Mouse (Mus musculus): ENCODE data around the gene Chst11. TPM values are rescaled to one million over a fixed set of nuclear protein-coding genes. Genes with fewer than 3 reads are reported as not detected.

Gene Chst11
- polyA plus RNA-seq (2015; fragmentation: Nextera tagmentation; extraction: Ambion mirVana), result 2.0 and 2.1 TPM in 2 replicates

GRCm38 (mm10) chr10:82984950-82985699, at the start of gene Chst11:
TSS of gene Chst11 (plus strand) at chr10:82985498.
- peak within 1 kb of the TSS; percentile 98 for H3K4me2 ChIP-seq
- H3K9me3 ChIP-seq (replicated peaks), result no peaks in the 10 kb centered on the region
- peak within 1 kb of the TSS; percentile 87 for H3K27ac ChIP-seq
- peaks cover 33% of the 10 kb centered on the region for H3K4me1 ChIP-seq (replicated peaks)
- peak within 1 kb of the TSS; percentile 88 for H3K4me3 ChIP-seq
- under 1% methylated on average over 63 of the region's 67 CpGs for WGBS
- peak; percentile 93 for ATAC-seq (replicated peaks; ENCODE audit: insufficient number of reproducible peaks, insufficient read depth, low FRiP score, low read depth)
- H3K27me3 ChIP-seq, result peaks cover 29% of the 10 kb centered on the region
- H3K36me3 ChIP-seq, result no peaks in the 10 kb centered on the region
- H3K9ac ChIP-seq, result peak within 1 kb of the TSS; percentile 81

GRCm38 (mm10) chr10:82935774-82936173, 49.5 kb upstream of the Chst11 start:
- Histone ChIP-seq H3K27me3 (no peaks in the 10 kb centered on the region), H3K9me3 (replicated peaks) (no peaks in the 10 kb centered on the region), H3K4me3 (no peak overlapping the region), H3K9ac (no peak overlapping the region), H3K4me2 (no peak overlapping the region), H3K4me1 (replicated peaks) (no peaks in the 10 kb centered on the region), H3K36me3 (no peaks in the 10 kb centered on the region), H3K27ac (no peak overlapping the region)
- WGBS, result 77% methylated on average over 6 of the region's 6 CpGs
- ATAC-seq (replicated peaks; ENCODE audit: insufficient number of reproducible peaks, insufficient read depth, low FRiP score, low read depth), result no peak

- 63% methylated on average over 4 of the region's 4 CpGs for WGBS
- Histone ChIP-seq H3K4me3 (no peak overlapping the region), H3K4me1 (replicated peaks) (no peaks in the 10 kb centered on the region), H3K9ac (no peak overlapping the region), H3K36me3 (no peaks in the 10 kb centered on the region), H3K4me2 (no peak overlapping the region), H3K27me3 (no peaks in the 10 kb centered on the region), H3K9me3 (replicated peaks) (no peaks in the 10 kb centered on the region), H3K27ac (no peak overlapping the region)
- no peak for ATAC-seq (replicated peaks; ENCODE audit: insufficient number of reproducible peaks, insufficient read depth, low FRiP score, low read depth)
These were observed 31.9 kb upstream of the Chst11 start for GRCm38 (mm10) chr10:82953415-82953814.

- ATAC-seq (replicated peaks; ENCODE audit: insufficient number of reproducible peaks, insufficient read depth, low FRiP score, low read depth), result no peak
- Histone ChIP-seq H3K4me3 (no peak overlapping the region), H3K4me2 (no peak overlapping the region), H3K9ac (no peak overlapping the region), H3K27ac (no peak overlapping the region), H3K36me3 (no peaks in the 10 kb centered on the region), H3K4me1 (replicated peaks) (no peaks in the 10 kb centered on the region), H3K9me3 (replicated peaks) (no peaks in the 10 kb centered on the region), H3K27me3 (no peaks in the 10 kb centered on the region)
- 91% methylated on average over 18 of the region's 18 CpGs for WGBS
These were observed 30.2 kb upstream of the Chst11 start for GRCm38 (mm10) chr10:82955117-82955516.

GRCm38 (mm10) chr10:82958218-82958761, 27.0 kb upstream of the Chst11 start:
- no peak overlapping the region for H3K4me2 ChIP-seq
- no peak overlapping the region for H3K9ac ChIP-seq
- 58% methylated on average over 5 of the region's 5 CpGs for WGBS
- no peak overlapping the region for H3K4me3 ChIP-seq
- H3K4me1 ChIP-seq (replicated peaks), result no peaks in the 10 kb centered on the region
- no peaks in the 10 kb centered on the region for H3K36me3 ChIP-seq
- no peak overlapping the region for H3K27ac ChIP-seq
- H3K27me3 ChIP-seq, result no peaks in the 10 kb centered on the region
- no peak for ATAC-seq (replicated peaks; ENCODE audit: insufficient number of reproducible peaks, insufficient read depth, low FRiP score, low read depth)
- no peaks in the 10 kb centered on the region for H3K9me3 ChIP-seq (replicated peaks)

GRCm38 (mm10) chr10:82959316-82959715, 26.0 kb upstream of the Chst11 start:
- Histone ChIP-seq H3K9me3 (replicated peaks) (no peaks in the 10 kb centered on the region), H3K27ac (no peak overlapping the region), H3K27me3 (no peaks in the 10 kb centered on the region), H3K9ac (no peak overlapping the region), H3K4me3 (no peak overlapping the region), H3K4me2 (no peak overlapping the region), H3K4me1 (replicated peaks) (no peaks in the 10 kb centered on the region), H3K36me3 (no peaks in the 10 kb centered on the region)
- ATAC-seq (replicated peaks; ENCODE audit: insufficient number of reproducible peaks, insufficient read depth, low FRiP score, low read depth), result no peak

- no peak for ATAC-seq (replicated peaks; ENCODE audit: insufficient number of reproducible peaks, insufficient read depth, low FRiP score, low read depth)
- H3K4me1 ChIP-seq (replicated peaks), result no peaks in the 10 kb centered on the region
- H3K4me3 ChIP-seq, result no peak overlapping the region
- H3K27ac ChIP-seq, result no peak overlapping the region
- no peaks in the 10 kb centered on the region for H3K9me3 ChIP-seq (replicated peaks)
- WGBS, result 53% methylated on average over 7 of the region's 7 CpGs
- no peak overlapping the region for H3K9ac ChIP-seq
- H3K4me2 ChIP-seq, result no peak overlapping the region
- no peaks in the 10 kb centered on the region for H3K36me3 ChIP-seq
- H3K27me3 ChIP-seq, result no peaks in the 10 kb centered on the region
These were observed 24.0 kb upstream of the Chst11 start for GRCm38 (mm10) chr10:82961302-82961701.

GRCm38 (mm10) chr10:82962018-82962417, 23.3 kb upstream of the Chst11 start:
- Histone ChIP-seq H3K4me2 (no peak overlapping the region), H3K27ac (no peak overlapping the region), H3K36me3 (no peaks in the 10 kb centered on the region), H3K9ac (no peak overlapping the region), H3K9me3 (replicated peaks) (no peaks in the 10 kb centered on the region), H3K4me1 (replicated peaks) (no peaks in the 10 kb centered on the region), H3K27me3 (no peaks in the 10 kb centered on the region), H3K4me3 (no peak overlapping the region)
- no peak for ATAC-seq (replicated peaks; ENCODE audit: insufficient number of reproducible peaks, insufficient read depth, low FRiP score, low read depth)
- 84% methylated on average over 4 of the region's 4 CpGs for WGBS

- no peaks in the 10 kb centered on the region for H3K9me3 ChIP-seq (replicated peaks)
- no peak overlapping the region for H3K4me3 ChIP-seq
- H3K27me3 ChIP-seq, result no peaks in the 10 kb centered on the region
- H3K36me3 ChIP-seq, result no peaks in the 10 kb centered on the region
- no peak for ATAC-seq (replicated peaks; ENCODE audit: insufficient number of reproducible peaks, insufficient read depth, low FRiP score, low read depth)
- WGBS, result 72% methylated on average over 6 of the region's 6 CpGs
- H3K27ac ChIP-seq, result no peak overlapping the region
- no peaks in the 10 kb centered on the region for H3K4me1 ChIP-seq (replicated peaks)
- no peak overlapping the region for H3K9ac ChIP-seq
- H3K4me2 ChIP-seq, result no peak overlapping the region
These were observed 22.8 kb upstream of the Chst11 start for GRCm38 (mm10) chr10:82962472-82963020.

GRCm38 (mm10) chr10:82964491-82964890, 20.8 kb upstream of the Chst11 start:
- Histone ChIP-seq H3K4me1 (replicated peaks) (peaks cover 2% of the 10 kb centered on the region), H3K4me3 (no peak overlapping the region), H3K4me2 (no peak overlapping the region), H3K27me3 (no peaks in the 10 kb centered on the region), H3K9me3 (replicated peaks) (no peaks in the 10 kb centered on the region), H3K27ac (no peak overlapping the region), H3K9ac (no peak overlapping the region), H3K36me3 (no peaks in the 10 kb centered on the region)
- 75% methylated on average over 7 of the region's 7 CpGs for WGBS
- ATAC-seq (replicated peaks; ENCODE audit: insufficient number of reproducible peaks, insufficient read depth, low FRiP score, low read depth), result no peak

- H3K9me3 ChIP-seq (replicated peaks), result no peaks in the 10 kb centered on the region
- ATAC-seq (replicated peaks; ENCODE audit: insufficient number of reproducible peaks, insufficient read depth, low FRiP score, low read depth), result no peak
- no peaks in the 10 kb centered on the region for H3K36me3 ChIP-seq
- H3K27ac ChIP-seq, result no peak overlapping the region
- H3K4me1 ChIP-seq (replicated peaks), result peaks cover 15% of the 10 kb centered on the region
- no peak overlapping the region for H3K9ac ChIP-seq
- H3K27me3 ChIP-seq, result no peaks in the 10 kb centered on the region
- 69% methylated on average over 7 of the region's 7 CpGs for WGBS
- H3K4me2 ChIP-seq, result no peak overlapping the region
- H3K4me3 ChIP-seq, result no peak overlapping the region
These were observed 18.6 kb upstream of the Chst11 start for GRCm38 (mm10) chr10:82966672-82967071.

GRCm38 (mm10) chr10:82969612-82970011, 15.7 kb upstream of the Chst11 start:
- no peak overlapping the region for H3K27ac ChIP-seq
- no peaks in the 10 kb centered on the region for H3K9me3 ChIP-seq (replicated peaks)
- no peak overlapping the region for H3K4me3 ChIP-seq
- no peak for ATAC-seq (replicated peaks; ENCODE audit: insufficient number of reproducible peaks, insufficient read depth, low FRiP score, low read depth)
- WGBS, result 64% methylated on average over 5 of the region's 5 CpGs
- no peaks in the 10 kb centered on the region for H3K36me3 ChIP-seq
- no peak overlapping the region for H3K4me2 ChIP-seq
- H3K4me1 ChIP-seq (replicated peaks), result peaks cover 19% of the 10 kb centered on the region
- H3K9ac ChIP-seq, result no peak overlapping the region
- H3K27me3 ChIP-seq, result no peaks in the 10 kb centered on the region
